Mouse (Mus musculus) cerebellum, adult (tissue): ENCODE data around the gene 4931429L15Rik.

Source experiments
- ATAC-seq: cut with Nextera tagmentation; 2 replicates; pipeline ENCODE4 v1.9.2; 2017; ENCODE audit warnings: mild to moderate bottlenecking, moderate library complexity, mixed read lengths; ENCODE audit not compliant: insufficient number of reproducible peaks, low FRiP score, low TSS enrichment

The 4931429L15Rik gene

GRCm38 (mm10) chr9:46268343-46268873 lies 51.4 kb downstream of the 4931429L15Rik start, which contains the start of gene Apoa5:
Gene Apoa5, plus strand, starts transcription at chr9:46268633.
- no peak for ATAC-seq

- ATAC-seq, result no peak
These were observed 58.7 kb downstream of the 4931429L15Rik start for GRCm38 (mm10) chr9:46261131-46261530.

- no peak for ATAC-seq
These were observed 60.7 kb downstream of the 4931429L15Rik start for GRCm38 (mm10) chr9:46259111-46259510.

GRCm38 (mm10) chr9:46257546-46257945 lies 62.2 kb downstream of the 4931429L15Rik start:
- no peak for ATAC-seq

- no peak for ATAC-seq
These were observed 63.0 kb downstream of the 4931429L15Rik start for GRCm38 (mm10) chr9:46256658-46257385.

GRCm38 (mm10) chr9:46256177-46256576 lies 63.6 kb downstream of the 4931429L15Rik start:
- ATAC-seq, result no peak
